Comparison of ENCODE assay signal across 8 mouse cellular contexts in genomic region chr1:133596298-133597007, GRCm38 (mm10). TPM values are rescaled to one million over a fixed set of nuclear protein-coding genes. Genes with fewer than 3 reads are reported as not detected.
DNase-seq lines count a peak whose midpoint lies in the region; ATAC-seq and TF ChIP-seq lines count a peak whose summit lies in the region.

No protein-coding gene starts in this region.

- 13% methylated on average over 4 of the region's 4 CpGs for WGBS in hindbrain, embryonic 14.5 days
- 3% methylated on average over 4 of the region's 4 CpGs for WGBS in midbrain, postnatal 0 days
- WGBS in liver, embryonic 12.5 days (ENCODE audit: insufficient replicate concordance): 34% methylated on average over 4 of the region's 4 CpGs

- no peaks in the 10 kb centered on the region for H3K9me3 ChIP-seq in hindbrain, embryonic 14.5 days (ENCODE audit: control insufficient read depth, low read length)
- H3K9me3 ChIP-seq in midbrain, postnatal 0 days (ENCODE audit: low read length): no peaks in the 10 kb centered on the region
- H3K9me3 ChIP-seq in liver, embryonic 12.5 days (replicated peaks): no peaks in the 10 kb centered on the region

- H3K27me3 ChIP-seq in hindbrain, embryonic 14.5 days (ENCODE audit: control insufficient read depth, insufficient read depth, low read length): no peaks in the 10 kb centered on the region
- no peaks in the 10 kb centered on the region for H3K27me3 ChIP-seq in midbrain, postnatal 0 days (ENCODE audit: insufficient read depth, low read length)
- H3K27me3 ChIP-seq in liver, embryonic 12.5 days (replicated peaks): 0 out of 2 replicates have a peak, but pooled peaks cover 3% of the 10 kb centered on the region

- peaks cover 5% of the 10 kb centered on the region; the same call in 1 of the 2 replicates for H3K4me1 ChIP-seq in hindbrain, embryonic 14.5 days (replicated peaks; ENCODE audit: control insufficient read depth, insufficient read depth, low read length)
- H3K4me1 ChIP-seq in midbrain, postnatal 0 days (ENCODE audit: insufficient read depth, low read length): 0 out of 2 replicates have a peak, but pooled peaks cover 6% of the 10 kb centered on the region
- no peaks in the 10 kb centered on the region for H3K4me1 ChIP-seq in liver, embryonic 12.5 days

- H3K36me3 ChIP-seq in hindbrain, embryonic 14.5 days (replicated peaks; ENCODE audit: control insufficient read depth, insufficient read depth): peaks cover 13% of the 10 kb centered on the region
- no peaks in the 10 kb centered on the region for H3K36me3 ChIP-seq in midbrain, postnatal 0 days (ENCODE audit: insufficient read depth, low read length)
- H3K36me3 ChIP-seq in liver, embryonic 12.5 days: peaks cover 17% of the 10 kb centered on the region

- no peak overlapping the region for H3K4me2 ChIP-seq in hindbrain, embryonic 14.5 days (replicated peaks)
- no peak overlapping the region for H3K4me2 ChIP-seq in midbrain, postnatal 0 days (ENCODE audit: low read depth, low read length, poor library complexity, severe bottlenecking)
- no peak overlapping the region for H3K4me2 ChIP-seq in liver, embryonic 12.5 days

- H3K4me3 ChIP-seq in hindbrain, embryonic 14.5 days (replicated peaks; ENCODE audit: low read length): no peak overlapping the region
- H3K4me3 ChIP-seq in midbrain, postnatal 0 days (ENCODE audit: low read depth, low read length): no peak overlapping the region
- no peak overlapping the region for H3K4me3 ChIP-seq in liver, embryonic 12.5 days

- peak; percentile 81 for TF ChIP-seq CTCF in midbrain, postnatal 0 days (IDR thresholded peaks at IDR 0.05)

- peak; percentile 65; the same call in 1 of the 2 replicates for ATAC-seq in hindbrain, embryonic 14.5 days (ENCODE audit: low FRiP score)
- 0 out of 2 replicates have a peak, but pooled peaks have one; percentile 66 for ATAC-seq in midbrain, postnatal 0 days (ENCODE audit: low FRiP score)
- no peak for ATAC-seq in liver, embryonic 12.5 days

- H3K27ac ChIP-seq in hindbrain, embryonic 14.5 days: peak overlapping the region; percentile 79
- peak overlapping the region; percentile 64 for H3K27ac ChIP-seq in midbrain, postnatal 0 days (ENCODE audit: low read depth, low read length)
- no peak overlapping the region for H3K27ac ChIP-seq in liver, embryonic 12.5 days

- DNase-seq in layer of hippocampus, adult 8-10 months (ENCODE audit: low spot score in 2 of 2): peak; percentile 21 to 36
- no peak for DNase-seq in layer of hippocampus, adult 9-10 months (ENCODE audit: low spot score)
- DNase-seq in embryo, embryonic 9.5 days (ENCODE audit: extremely low spot score): peak; percentile 58
- peak; percentile 80 for DNase-seq in hindbrain, embryonic 14.5 days (ENCODE audit: low spot score)
- peak; percentile 91 for DNase-seq in midbrain, postnatal 0 days (ENCODE audit: low spot score)
- no peak for DNase-seq in urinary bladder, adult 2 months (ENCODE audit: low spot score)
- DNase-seq in gastrocnemius, postnatal 10 days: no peak

- no peak overlapping the region for H3K9ac ChIP-seq in hindbrain, embryonic 14.5 days
- 0 out of 2 replicates have a peak overlapping the region, but pooled peaks have one; percentile 9 for H3K9ac ChIP-seq in midbrain, postnatal 0 days (replicated peaks; ENCODE audit: low read length, poor library complexity, severe bottlenecking)
- H3K9ac ChIP-seq in liver, embryonic 12.5 days: no peak overlapping the region

RNA-seq across cellular contexts. Expression of gene Snrpe, which starts 13.6 kb away (rescaled TPM):
- total RNA-seq in layer of hippocampus, adult 8-10 months (2022): 10 to 100 TPM; 52.8 to 74.8 (median 64.8) TPM
- polyA plus RNA-seq in hindbrain, embryonic 14.5 days (2014; fragmentation: Nextera tagmentation; extraction: Ambion mirVana): 381 and 468 TPM in 2 replicates
- 89.9 and 123 TPM in 2 replicates for total RNA-seq in midbrain, postnatal 0 days (2014; rRNA removed)
- 349 and 362 TPM in 2 replicates for polyA plus RNA-seq in midbrain, postnatal 0 days (2015; fragmentation: Nextera tagmentation; extraction: Ambion mirVana)
- polyA plus RNA-seq in urinary bladder, adult 2 months (2012; rRNA removed): 135 and 175 TPM in 2 replicates
- 511 and 534 TPM in 2 replicates for polyA plus RNA-seq in liver, embryonic 12.5 days (2016; fragmentation: Nextera tagmentation; extraction: Ambion mirVana)
- 100 to 1,000 TPM in 1 of 2 experiments, 10 to 100 TPM in 1; 88.0 to 102 TPM for total RNA-seq in gastrocnemius, postnatal 10 days (2021)

Comparison
In these comparisons a context has a peak if more than half of its experiments do, and no peak if none do; other contexts are left out.
1. DNase-seq: peak in layer of hippocampus, adult 8-10 months (2 of 2), embryo, embryonic 9.5 days (single experiment), hindbrain, embryonic 14.5 days (single experiment) and midbrain, postnatal 0 days (single experiment); none in layer of hippocampus, adult 9-10 months (single experiment), urinary bladder, adult 2 months (single experiment) and gastrocnemius, postnatal 10 days (single experiment).